Mouse (Mus musculus): ENCODE results near the gene Pabpc4. TPM values are rescaled to one million over a fixed set of nuclear protein-coding genes. Genes with fewer than 3 reads are reported as not detected.
"Not testable (repeated sequence)": the region's sequence is repeated elsewhere in the genome, so short reads cannot be mapped to it uniquely, and the experiment has no call there.

The Pabpc4 gene
- polyA plus RNA-seq, 1 experiment: 57.8 TPM

DNA sequence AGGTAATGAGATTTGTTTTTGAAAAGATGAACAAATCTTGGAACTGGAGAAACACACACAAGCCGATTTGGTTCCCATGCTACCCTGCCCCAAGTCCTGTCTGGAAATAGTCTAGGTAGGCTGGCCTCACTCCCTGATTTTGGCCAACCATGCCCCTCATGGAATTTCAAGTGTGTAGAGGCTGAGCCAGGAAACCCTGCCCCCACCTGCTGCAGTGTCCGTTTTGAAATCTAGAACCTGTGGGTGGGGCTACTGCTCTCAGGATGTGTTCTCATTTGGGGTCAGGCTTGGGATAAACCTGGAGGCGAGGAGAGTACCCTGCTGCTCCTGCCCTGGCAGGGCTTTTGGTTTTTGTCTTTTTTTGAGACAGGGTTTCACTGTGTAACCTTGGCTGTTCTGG is 46.1 kb downstream of the Pabpc4 start:
- H3K36me3 ChIP-seq (ENCODE audit: control insufficient read depth, insufficient read depth, low read length): no peaks in the 10 kb centered on the region
- 50% methylated on average over 3 of the region's 3 CpGs for WGBS
- no peak for DNase-seq
- H3K4me3 ChIP-seq (ENCODE audit: insufficient read depth, low read depth, low read length): no peak overlapping the region
- no peak for TF ChIP-seq POLR2A (IDR thresholded peaks at IDR 0.05; ENCODE audit: low read depth, low read length)
- no peak for TF ChIP-seq CTCF (conservative IDR thresholded peaks at IDR 0.05; ENCODE audit: insufficient read depth, insufficient read length, low read depth, low read length)
- no peaks in the 10 kb centered on the region for H3K27me3 ChIP-seq (replicated peaks; ENCODE audit: control insufficient read depth, insufficient read depth, low read length)
- H3K27ac ChIP-seq (ENCODE audit: insufficient read depth, low read depth, low read length): no peak overlapping the region
- no peaks in the 10 kb centered on the region for H3K4me1 ChIP-seq (ENCODE audit: control insufficient read depth, insufficient read depth, low read length)

DNA sequence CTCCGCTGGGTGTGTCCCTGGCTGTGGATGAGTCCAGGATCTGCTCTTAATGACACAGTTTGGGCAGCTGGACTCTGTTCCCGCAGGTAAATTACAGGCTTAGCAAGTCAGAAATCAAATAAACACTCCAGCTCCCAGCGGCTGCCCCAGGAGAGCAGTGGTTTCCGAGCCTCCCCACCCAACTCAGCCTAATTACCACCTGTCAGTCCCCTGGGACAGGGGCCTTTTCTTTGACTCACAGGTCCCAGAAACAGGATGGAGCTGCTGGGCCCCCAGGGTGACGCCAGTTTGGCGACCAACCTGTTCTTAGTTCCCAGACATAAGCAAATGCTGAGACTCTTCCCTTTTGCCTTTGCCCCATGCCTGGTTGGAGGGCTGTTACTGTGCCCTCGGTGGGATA is 49.7 kb downstream of the Pabpc4 start:
- TF ChIP-seq POLR2A (IDR thresholded peaks at IDR 0.05; ENCODE audit: low read depth, low read length): no peak
- TF ChIP-seq CTCF (conservative IDR thresholded peaks at IDR 0.05; ENCODE audit: insufficient read depth, insufficient read length, low read depth, low read length): no peak
- H3K36me3 ChIP-seq (ENCODE audit: control insufficient read depth, insufficient read depth, low read length): no peaks in the 10 kb centered on the region
- H3K4me1 ChIP-seq (ENCODE audit: control insufficient read depth, insufficient read depth, low read length): no peaks in the 10 kb centered on the region
- no peak for DNase-seq
- H3K4me3 ChIP-seq (ENCODE audit: insufficient read depth, low read depth, low read length): no peak overlapping the region
- 91% methylated on average over 7 of the region's 7 CpGs for WGBS
- no peaks in the 10 kb centered on the region for H3K27me3 ChIP-seq (replicated peaks; ENCODE audit: control insufficient read depth, insufficient read depth, low read length)
- no peak overlapping the region for H3K27ac ChIP-seq (ENCODE audit: insufficient read depth, low read depth, low read length)

DNA sequence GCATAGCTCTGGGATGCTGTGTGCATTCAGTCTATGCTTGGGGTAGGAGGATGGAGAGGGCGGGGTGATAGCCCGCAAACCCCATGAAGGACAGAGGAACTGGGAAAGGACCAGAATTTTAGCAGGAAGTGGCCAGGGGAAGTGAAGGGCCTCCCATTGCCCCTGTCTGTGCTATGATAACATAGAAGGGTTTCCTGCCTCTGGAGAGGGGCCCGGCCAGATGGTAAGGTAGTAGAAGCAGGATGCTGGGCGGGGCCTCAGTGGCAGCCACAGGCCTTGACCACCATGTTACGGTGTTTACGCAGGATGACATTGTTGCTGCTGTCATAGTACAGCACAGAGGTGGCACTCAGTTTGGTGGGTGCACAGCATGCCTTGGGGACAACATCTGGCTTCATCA is 50.9 kb downstream of the Pabpc4 start:
- WGBS: 79% methylated on average over 6 of the region's 6 CpGs
- TF ChIP-seq CTCF (conservative IDR thresholded peaks at IDR 0.05; ENCODE audit: insufficient read depth, insufficient read length, low read depth, low read length) (no peak), POLR2A (IDR thresholded peaks at IDR 0.05; ENCODE audit: low read depth, low read length) (no peak)
- H3K4me3 ChIP-seq (ENCODE audit: insufficient read depth, low read depth, low read length): no peak overlapping the region
- DNase-seq: no peak
- no peaks in the 10 kb centered on the region for H3K27me3 ChIP-seq (replicated peaks; ENCODE audit: control insufficient read depth, insufficient read depth, low read length)
- no peak overlapping the region for H3K27ac ChIP-seq (ENCODE audit: insufficient read depth, low read depth, low read length)
- H3K36me3 ChIP-seq (ENCODE audit: control insufficient read depth, insufficient read depth, low read length): no peaks in the 10 kb centered on the region
- no peaks in the 10 kb centered on the region for H3K4me1 ChIP-seq (ENCODE audit: control insufficient read depth, insufficient read depth, low read length)

DNA sequence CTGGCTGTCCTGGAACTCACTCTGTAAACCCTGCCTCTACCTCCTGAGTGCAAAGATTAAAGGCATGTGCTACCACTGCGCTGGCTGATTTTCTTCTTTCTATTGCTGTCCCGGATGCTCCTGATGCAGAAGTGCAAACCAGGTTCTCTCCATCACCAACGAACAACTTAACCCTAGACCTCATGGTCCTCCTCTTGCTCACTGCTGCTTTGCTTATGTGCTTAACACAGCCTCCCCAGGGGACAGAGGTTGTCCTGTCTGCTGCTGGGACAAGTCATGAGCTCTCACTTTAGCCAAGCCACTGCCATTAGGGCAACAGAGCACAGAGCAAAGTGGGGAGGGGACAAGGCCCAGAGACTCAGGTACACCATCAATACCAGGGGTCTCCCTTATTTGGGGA is 52.3 kb downstream of the Pabpc4 start:
- no peak overlapping the region for H3K4me3 ChIP-seq (ENCODE audit: insufficient read depth, low read depth, low read length)
- 94% methylated on average over 3 of the region's 3 CpGs for WGBS
- no peaks in the 10 kb centered on the region for H3K4me1 ChIP-seq (ENCODE audit: control insufficient read depth, insufficient read depth, low read length)
- TF ChIP-seq CTCF (conservative IDR thresholded peaks at IDR 0.05; ENCODE audit: insufficient read depth, insufficient read length, low read depth, low read length) (no peak), POLR2A (IDR thresholded peaks at IDR 0.05; ENCODE audit: low read depth, low read length) (no peak)
- no peak overlapping the region for H3K27ac ChIP-seq (ENCODE audit: insufficient read depth, low read depth, low read length)
- no peak for DNase-seq
- H3K36me3 ChIP-seq (ENCODE audit: control insufficient read depth, insufficient read depth, low read length): no peaks in the 10 kb centered on the region
- no peaks in the 10 kb centered on the region for H3K27me3 ChIP-seq (replicated peaks; ENCODE audit: control insufficient read depth, insufficient read depth, low read length)

DNA sequence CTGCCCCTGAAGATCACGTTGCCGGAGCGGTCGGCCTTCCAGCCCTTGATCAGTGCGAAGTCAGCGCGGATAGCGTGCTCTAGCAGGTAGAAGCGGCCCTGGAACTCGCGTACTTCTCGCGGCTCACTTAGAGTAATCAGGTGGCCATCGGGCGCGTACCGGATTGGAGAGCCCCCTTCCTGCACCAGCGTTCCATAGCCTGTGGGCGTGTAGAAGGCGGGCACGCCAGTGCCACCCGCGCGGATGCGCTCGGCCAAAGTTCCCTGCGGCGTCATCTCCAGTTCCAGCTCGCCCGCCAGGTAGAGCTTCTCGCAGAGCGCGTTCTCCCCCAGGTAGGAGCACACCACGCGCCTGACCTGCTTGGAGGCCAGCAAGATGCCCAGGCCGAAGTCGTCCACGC is 60.8 kb downstream of the Pabpc4 start:
- H3K4me1 ChIP-seq (ENCODE audit: control insufficient read depth, insufficient read depth, low read length); H3K36me3 ChIP-seq (ENCODE audit: control insufficient read depth, insufficient read depth, low read length); H3K27me3 ChIP-seq (replicated peaks; ENCODE audit: control insufficient read depth, insufficient read depth, low read length); H3K27ac ChIP-seq (ENCODE audit: insufficient read depth, low read depth, low read length): not testable (repeated sequence)
- peak; percentile 19 for DNase-seq
- 0 out of 2 replicates have a peak overlapping the region, but pooled peaks have one; percentile 11 for H3K4me3 ChIP-seq (ENCODE audit: insufficient read depth, low read depth, low read length)
- 24% methylated on average over 30 of the region's 38 CpGs for WGBS

DNA sequence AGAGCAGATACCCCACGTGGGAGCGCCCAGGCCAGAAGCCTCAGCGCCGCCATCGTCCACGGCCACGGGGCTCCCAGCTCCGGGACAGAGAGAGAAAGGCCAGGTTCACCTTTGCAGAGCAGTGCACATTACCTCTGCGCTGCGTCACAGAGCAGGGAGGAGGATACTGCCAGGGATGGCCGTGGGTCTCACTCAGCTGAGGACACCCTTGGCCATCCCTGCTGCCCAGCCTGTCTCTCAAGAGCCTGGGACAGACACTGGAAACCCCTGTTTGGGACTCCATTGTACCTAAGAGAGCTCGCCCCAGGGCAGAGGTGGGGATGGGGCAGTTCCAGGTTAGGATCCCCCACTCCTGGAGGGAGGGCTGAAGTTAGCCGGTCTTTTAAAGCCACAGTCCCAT is 61.4 kb downstream of the Pabpc4 start, which contains the start of gene Oxct2a:
Oxct2a (minus strand) TSS at position 101 of the 400 bp plus-strand sequence.
- TF ChIP-seq POLR2A (IDR thresholded peaks at IDR 0.05; ENCODE audit: low read depth, low read length) (no peak), CTCF (conservative IDR thresholded peaks at IDR 0.05; ENCODE audit: insufficient read depth, insufficient read length, low read depth, low read length) (no peak)
- H3K27me3 ChIP-seq (replicated peaks; ENCODE audit: control insufficient read depth, insufficient read depth, low read length): no peaks in the 10 kb centered on the region
- no peaks in the 10 kb centered on the region for H3K36me3 ChIP-seq (ENCODE audit: control insufficient read depth, insufficient read depth, low read length)
- H3K4me3 ChIP-seq (ENCODE audit: insufficient read depth, low read depth, low read length): 0 out of 2 replicates have a peak within 1 kb of the TSS, but pooled peaks have one; percentile 11
- no peaks in the 10 kb centered on the region for H3K4me1 ChIP-seq (ENCODE audit: control insufficient read depth, insufficient read depth, low read length)
- H3K27ac ChIP-seq (ENCODE audit: insufficient read depth, low read depth, low read length): no peak within 1 kb of the TSS
- 15% methylated on average over 13 of the region's 13 CpGs for WGBS
- DNase-seq: no peak

DNA sequence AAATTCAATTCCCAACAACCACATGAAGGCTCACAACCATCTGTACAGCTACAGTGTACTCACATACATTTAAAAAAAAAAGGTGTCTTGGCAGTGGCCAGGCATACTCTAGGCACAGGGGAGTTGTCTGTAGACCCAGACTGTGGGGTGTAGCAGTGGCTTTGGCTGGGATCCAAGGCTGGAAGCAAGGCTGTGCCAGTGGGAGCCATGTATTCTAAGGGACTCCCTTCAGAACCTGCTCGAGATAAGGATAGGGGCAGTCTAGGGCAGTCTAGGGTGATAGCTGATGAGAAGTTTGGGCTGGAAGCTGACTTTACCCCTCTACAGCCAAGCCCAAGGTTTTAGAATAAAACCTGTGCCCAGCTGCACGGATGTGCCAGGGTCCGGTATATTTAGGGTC is 63.9 kb downstream of the Pabpc4 start:
- WGBS: 60% methylated on average over 3 of the region's 3 CpGs
- Histone ChIP-seq H3K27me3 (replicated peaks; ENCODE audit: control insufficient read depth, insufficient read depth, low read length) (no peaks in the 10 kb centered on the region), H3K4me1 (ENCODE audit: control insufficient read depth, insufficient read depth, low read length) (no peaks in the 10 kb centered on the region), H3K36me3 (ENCODE audit: control insufficient read depth, insufficient read depth, low read length) (no peaks in the 10 kb centered on the region), H3K27ac (ENCODE audit: insufficient read depth, low read depth, low read length) (no peak overlapping the region), H3K4me3 (ENCODE audit: insufficient read depth, low read depth, low read length) (no peak overlapping the region)
- no peak for DNase-seq
- TF ChIP-seq CTCF (conservative IDR thresholded peaks at IDR 0.05; ENCODE audit: insufficient read depth, insufficient read length, low read depth, low read length) (no peak), POLR2A (IDR thresholded peaks at IDR 0.05; ENCODE audit: low read depth, low read length) (no peak)

DNA sequence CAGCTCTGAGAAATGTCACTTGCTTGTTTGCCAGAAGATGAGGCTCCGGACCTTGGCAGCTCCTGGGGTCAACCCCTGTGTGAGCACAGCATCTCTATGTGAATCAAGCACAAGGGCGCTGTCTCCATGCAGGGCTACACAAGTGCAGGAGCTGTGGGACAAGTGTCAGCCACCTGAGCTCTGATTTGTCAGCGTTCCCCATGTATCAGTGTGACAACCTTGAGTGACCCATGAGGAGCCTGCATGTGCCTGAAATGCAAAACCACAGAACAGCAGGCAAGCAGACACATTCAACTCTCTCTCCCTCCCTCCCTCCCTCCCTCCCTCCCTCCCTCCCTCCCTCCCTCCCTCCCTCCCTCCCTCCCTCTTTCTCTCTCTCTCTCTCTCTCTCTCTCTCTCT is 65.5 kb downstream of the Pabpc4 start:
- WGBS: 57% methylated on average over 3 of the region's 3 CpGs
- Histone ChIP-seq H3K4me3 (ENCODE audit: insufficient read depth, low read depth, low read length) (no peak overlapping the region), H3K27ac (ENCODE audit: insufficient read depth, low read depth, low read length) (no peak overlapping the region), H3K36me3 (ENCODE audit: control insufficient read depth, insufficient read depth, low read length) (no peaks in the 10 kb centered on the region), H3K27me3 (replicated peaks; ENCODE audit: control insufficient read depth, insufficient read depth, low read length) (no peaks in the 10 kb centered on the region), H3K4me1 (ENCODE audit: control insufficient read depth, insufficient read depth, low read length) (no peaks in the 10 kb centered on the region)
- TF ChIP-seq POLR2A (IDR thresholded peaks at IDR 0.05; ENCODE audit: low read depth, low read length) (no peak), CTCF (conservative IDR thresholded peaks at IDR 0.05; ENCODE audit: insufficient read depth, insufficient read length, low read depth, low read length) (no peak)
- no peak for DNase-seq

Measured in kidney, adult 2 months (tissue).